Mouse (Mus musculus): Measurements from ENCODE around the gene Cacna2d4. TPM values are rescaled to one million over a fixed set of nuclear protein-coding genes. Genes with fewer than 3 reads are reported as not detected.

Gene Cacna2d4
- polyA plus RNA-seq (2015; fragmentation: Nextera tagmentation; extraction: Ambion mirVana): 0.03 TPM in 2 replicates

GRCm38 (mm10) chr6:119236241-119236640 is at the start of gene Cacna2d4:
Cacna2d4 (plus strand) TSS chr6:119236526.
- no peaks in the 10 kb centered on the region for H3K4me1 ChIP-seq (replicated peaks; ENCODE audit: control insufficient read depth, insufficient read depth, low read length)
- no peak for ATAC-seq
- 32% methylated on average over 1 of the region's 1 CpGs for WGBS
- no peaks in the 10 kb centered on the region for H3K36me3 ChIP-seq (ENCODE audit: control insufficient read depth, insufficient read depth)
- no peak within 1 kb of the TSS for H3K4me3 ChIP-seq (ENCODE audit: low read depth, low read length)
- H3K4me2 ChIP-seq (replicated peaks; ENCODE audit: low read depth): no peak within 1 kb of the TSS
- TF ChIP-seq CTCF (IDR thresholded peaks at IDR 0.05; ENCODE audit: low read depth): no peak
- no peaks in the 10 kb centered on the region for H3K9me3 ChIP-seq (ENCODE audit: control insufficient read depth)
- H3K9ac ChIP-seq (ENCODE audit: low read depth, low read length): no peak within 1 kb of the TSS
- H3K27me3 ChIP-seq (replicated peaks; ENCODE audit: control insufficient read depth, insufficient read depth, low read length): no peaks in the 10 kb centered on the region
- H3K27ac ChIP-seq (ENCODE audit: low read depth, low read length): no peak within 1 kb of the TSS

- peaks cover 10% of the 10 kb centered on the region for H3K36me3 ChIP-seq (ENCODE audit: control insufficient read depth, insufficient read depth)
- no peak overlapping the region for H3K27ac ChIP-seq (ENCODE audit: low read depth, low read length)
- no peaks in the 10 kb centered on the region for H3K4me1 ChIP-seq (replicated peaks; ENCODE audit: control insufficient read depth, insufficient read depth, low read length)
- 68% methylated on average over 8 of the region's 8 CpGs for WGBS
- no peaks in the 10 kb centered on the region for H3K9me3 ChIP-seq (ENCODE audit: control insufficient read depth)
- no peak for ATAC-seq
- H3K4me3 ChIP-seq (ENCODE audit: low read depth, low read length): no peak overlapping the region
- no peak overlapping the region for H3K4me2 ChIP-seq (replicated peaks; ENCODE audit: low read depth)
- H3K9ac ChIP-seq (ENCODE audit: low read depth, low read length): no peak overlapping the region
- TF ChIP-seq CTCF (IDR thresholded peaks at IDR 0.05; ENCODE audit: low read depth): peak; percentile 59
- no peaks in the 10 kb centered on the region for H3K27me3 ChIP-seq (replicated peaks; ENCODE audit: control insufficient read depth, insufficient read depth, low read length)
Measured at GRCm38 (mm10) chr6:119186658-119187057, 49.7 kb upstream of the Cacna2d4 start.

GRCm38 (mm10) chr6:119187631-119188030 is 48.7 kb upstream of the Cacna2d4 start:
- no peak for ATAC-seq
- 82% methylated on average over 6 of the region's 6 CpGs for WGBS
- no peaks in the 10 kb centered on the region for H3K4me1 ChIP-seq (replicated peaks; ENCODE audit: control insufficient read depth, insufficient read depth, low read length)

GRCm38 (mm10) chr6:119191478-119191877 is 44.8 kb upstream of the Cacna2d4 start:
- no peak overlapping the region for H3K27ac ChIP-seq (ENCODE audit: low read depth, low read length)
- H3K4me1 ChIP-seq (replicated peaks; ENCODE audit: control insufficient read depth, insufficient read depth, low read length): no peaks in the 10 kb centered on the region; the same call in 1 of the 2 replicates
- no peak for TF ChIP-seq CTCF (IDR thresholded peaks at IDR 0.05; ENCODE audit: low read depth)
- no peaks in the 10 kb centered on the region for H3K27me3 ChIP-seq (replicated peaks; ENCODE audit: control insufficient read depth, insufficient read depth, low read length)
- peaks cover 19% of the 10 kb centered on the region for H3K36me3 ChIP-seq (ENCODE audit: control insufficient read depth, insufficient read depth)
- no peak overlapping the region for H3K4me2 ChIP-seq (replicated peaks; ENCODE audit: low read depth)
- no peak overlapping the region for H3K4me3 ChIP-seq (ENCODE audit: low read depth, low read length)
- H3K9me3 ChIP-seq (ENCODE audit: control insufficient read depth): no peaks in the 10 kb centered on the region
- H3K9ac ChIP-seq (ENCODE audit: low read depth, low read length): no peak overlapping the region
- 87% methylated on average over 4 of the region's 4 CpGs for WGBS
- ATAC-seq: no peak

More at GRCm38 (mm10) chr6:119187631-119188030, 48.7 kb upstream of the Cacna2d4 start:
- Histone ChIP-seq H3K27ac (ENCODE audit: low read depth, low read length) (no peak overlapping the region), H3K4me3 (ENCODE audit: low read depth, low read length) (no peak overlapping the region), H3K4me2 (replicated peaks; ENCODE audit: low read depth) (no peak overlapping the region), H3K27me3 (replicated peaks; ENCODE audit: control insufficient read depth, insufficient read depth, low read length) (no peaks in the 10 kb centered on the region), H3K9me3 (ENCODE audit: control insufficient read depth) (no peaks in the 10 kb centered on the region), H3K9ac (ENCODE audit: low read depth, low read length) (no peak overlapping the region), H3K36me3 (ENCODE audit: control insufficient read depth, insufficient read depth) (peaks cover 17% of the 10 kb centered on the region)
- no peak for TF ChIP-seq CTCF (IDR thresholded peaks at IDR 0.05; ENCODE audit: low read depth)

- no peak overlapping the region for H3K27ac ChIP-seq (ENCODE audit: low read depth, low read length)
Measured at GRCm38 (mm10) chr6:119193571-119194154, 42.7 kb upstream of the Cacna2d4 start.

GRCm38 (mm10) chr6:119194161-119194560 is 42.2 kb upstream of the Cacna2d4 start:
- no peak overlapping the region for H3K4me2 ChIP-seq (replicated peaks; ENCODE audit: low read depth)
- no peaks in the 10 kb centered on the region for H3K9me3 ChIP-seq (ENCODE audit: control insufficient read depth)
- peaks cover 14% of the 10 kb centered on the region for H3K36me3 ChIP-seq (ENCODE audit: control insufficient read depth, insufficient read depth)
- H3K9ac ChIP-seq (ENCODE audit: low read depth, low read length): no peak overlapping the region
- no peaks in the 10 kb centered on the region; the same call in 1 of the 2 replicates for H3K4me1 ChIP-seq (replicated peaks; ENCODE audit: control insufficient read depth, insufficient read depth, low read length)
- H3K4me3 ChIP-seq (ENCODE audit: low read depth, low read length): no peak overlapping the region
- WGBS: 76% methylated on average over 9 of the region's 9 CpGs
- H3K27me3 ChIP-seq (replicated peaks; ENCODE audit: control insufficient read depth, insufficient read depth, low read length): no peaks in the 10 kb centered on the region
- H3K27ac ChIP-seq (ENCODE audit: low read depth, low read length): no peak overlapping the region
- TF ChIP-seq CTCF (IDR thresholded peaks at IDR 0.05; ENCODE audit: low read depth): no peak
- ATAC-seq: no peak

More at GRCm38 (mm10) chr6:119193571-119194154, 42.7 kb upstream of the Cacna2d4 start:
- TF ChIP-seq CTCF (IDR thresholded peaks at IDR 0.05; ENCODE audit: low read depth): no peak
- Histone ChIP-seq H3K4me1 (replicated peaks; ENCODE audit: control insufficient read depth, insufficient read depth, low read length) (no peaks in the 10 kb centered on the region; the same call in 1 of the 2 replicates), H3K4me3 (ENCODE audit: low read depth, low read length) (no peak overlapping the region), H3K36me3 (ENCODE audit: control insufficient read depth, insufficient read depth) (peaks cover 14% of the 10 kb centered on the region), H3K4me2 (replicated peaks; ENCODE audit: low read depth) (no peak overlapping the region), H3K27me3 (replicated peaks; ENCODE audit: control insufficient read depth, insufficient read depth, low read length) (no peaks in the 10 kb centered on the region), H3K9ac (ENCODE audit: low read depth, low read length) (no peak overlapping the region), H3K9me3 (ENCODE audit: control insufficient read depth) (no peaks in the 10 kb centered on the region)
- WGBS: 60% methylated on average over 15 of the region's 15 CpGs
- ATAC-seq: no peak

Data from intestine, postnatal 0 days (tissue).